Mouse (Mus musculus) E14TG2a.4 (cell line): ENCODE results near the gene Pced1a.

Experiments
- H3K27me3 ChIP-seq: 2 replicates; pipeline ENCODE4 v1.6.1; 2014; ENCODE audit warnings: low read length, control low read depth; ENCODE audit not compliant: insufficient read depth
- H3K36me3 ChIP-seq: 2 replicates; pipeline ENCODE4 v1.6.1; 2014; ENCODE audit warnings: low read length, control low read depth; ENCODE audit not compliant: insufficient read depth
- H3K4me1 ChIP-seq: replicated peaks from 2 replicates; pipeline ENCODE4 v1.6.1; 2014; ENCODE audit warnings: low read depth, low read length, control low read depth
- H3K4me3 ChIP-seq: replicated peaks from 2 replicates; pipeline ENCODE4 v1.5.1; 2014; ENCODE audit warnings: mild to moderate bottlenecking, low read length
- H3K9me3 ChIP-seq: 2 replicates; pipeline ENCODE4 v1.6.1; 2014; ENCODE audit warnings: low read length, control low read depth
- CTCF ChIP-seq: conservative IDR thresholded peaks from 2 replicates; pipeline ENCODE4 v1.5.1; 2014; ENCODE audit warnings: low read length
- NANOG ChIP-seq: IDR thresholded peaks from 2 replicates; pipeline ENCODE4 v1.6.1; 2014; ENCODE audit warnings: borderline replicate concordance, low read length, mixed read lengths
- POU5F1 ChIP-seq: IDR thresholded peaks from 2 replicates; pipeline ENCODE4 v1.6.1; 2014; ENCODE audit warnings: low read length, borderline replicate concordance

Pced1a gene

DNA sequence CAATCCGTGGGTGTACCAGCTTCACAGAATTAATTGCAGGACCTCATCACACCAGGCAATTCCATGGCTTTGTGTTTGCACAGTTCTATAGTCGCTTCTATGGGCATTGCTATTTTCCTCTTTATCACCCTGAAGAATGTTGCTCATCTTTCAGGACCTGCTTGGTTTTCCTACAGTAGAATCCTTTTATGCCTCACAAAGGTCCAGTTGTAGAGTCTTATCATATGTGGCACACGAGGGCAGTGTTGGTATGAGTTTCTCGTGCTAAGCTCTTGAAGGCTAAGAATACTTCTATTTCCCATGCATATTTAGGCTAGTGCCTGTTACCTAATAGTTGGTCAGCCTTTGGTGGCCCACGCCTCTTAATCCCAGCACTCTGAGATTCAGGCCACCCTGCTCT, 611 bp upstream of the Pced1a start:
- Histone ChIP-seq H3K36me3 (peaks cover 39% of the 10 kb centered on the region), H3K4me3 (peak overlapping the region; percentile 92), H3K4me1 (peaks cover 39% of the 10 kb centered on the region), H3K9me3 (no peaks in the 10 kb centered on the region), H3K27me3 (peaks cover 14% of the 10 kb centered on the region)
- TF ChIP-seq CTCF (no peak), NANOG (no peak), POU5F1 (no peak)

- TF ChIP-seq POU5F1: no peak
- TF ChIP-seq NANOG: no peak
- TF ChIP-seq CTCF: no peak
These were observed 940 bp downstream of the Pced1a start for GRCm38 (mm10) chr2:130423397-130424125.

GRCm38 (mm10) chr2:130421781-130422620, 2.5 kb downstream of the Pced1a start:
- peaks cover 45% of the 10 kb centered on the region for H3K36me3 ChIP-seq
- no peak for TF ChIP-seq NANOG
- no peak for TF ChIP-seq POU5F1
- TF ChIP-seq CTCF: no peak

More at GRCm38 (mm10) chr2:130423397-130424125, 940 bp downstream of the Pced1a start:
- H3K27me3 ChIP-seq: peaks cover 14% of the 10 kb centered on the region
- peaks cover 49% of the 10 kb centered on the region for H3K36me3 ChIP-seq
- H3K4me1 ChIP-seq: peaks cover 39% of the 10 kb centered on the region
- no peaks in the 10 kb centered on the region for H3K9me3 ChIP-seq
- H3K4me3 ChIP-seq: peak overlapping the region; percentile 92

GRCm38 (mm10) chr2:130414094-130414856, 10.2 kb downstream of the Pced1a start:
- Histone ChIP-seq H3K36me3 (peaks cover 11% of the 10 kb centered on the region), H3K4me1 (peaks cover 9% of the 10 kb centered on the region), H3K9me3 (no peaks in the 10 kb centered on the region), H3K27me3 (peaks cover 3% of the 10 kb centered on the region; the same call in 1 of the 2 replicates), H3K4me3 (no peak overlapping the region)
- TF ChIP-seq POU5F1 (no peak), CTCF (no peak), NANOG (no peak)

More at GRCm38 (mm10) chr2:130421781-130422620, 2.5 kb downstream of the Pced1a start:
- peaks cover 30% of the 10 kb centered on the region for H3K4me1 ChIP-seq
- H3K9me3 ChIP-seq: no peaks in the 10 kb centered on the region
- H3K27me3 ChIP-seq: peaks cover 14% of the 10 kb centered on the region
- H3K4me3 ChIP-seq: peak overlapping the region; percentile 39

DNA sequence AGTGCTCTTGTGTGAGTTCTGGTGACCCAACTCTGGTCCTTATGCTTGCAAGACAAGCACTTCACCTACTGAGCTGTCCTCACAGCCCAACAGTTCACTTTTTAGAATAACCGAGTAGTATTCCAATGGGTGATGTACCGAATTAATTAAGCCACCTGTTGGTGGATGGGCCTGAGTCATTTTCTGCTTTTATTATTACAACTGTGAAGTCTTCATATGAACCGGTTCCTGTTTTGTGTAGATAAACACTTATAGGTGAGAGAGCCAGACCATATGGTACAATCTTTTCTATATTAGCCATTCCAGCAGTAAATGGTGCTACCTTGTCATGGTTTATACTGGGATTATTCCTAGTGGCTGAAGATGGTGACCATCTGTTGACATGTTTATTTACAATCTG, 11.7 kb downstream of the Pced1a start:
- no peaks in the 10 kb centered on the region for H3K36me3 ChIP-seq
- no peaks in the 10 kb centered on the region for H3K9me3 ChIP-seq
- H3K4me3 ChIP-seq: no peak overlapping the region
- H3K27me3 ChIP-seq: peaks cover 3% of the 10 kb centered on the region; the same call in 1 of the 2 replicates
- H3K4me1 ChIP-seq: peaks cover 15% of the 10 kb centered on the region
- TF ChIP-seq NANOG (no peak), POU5F1 (no peak), CTCF (no peak)

DNA sequence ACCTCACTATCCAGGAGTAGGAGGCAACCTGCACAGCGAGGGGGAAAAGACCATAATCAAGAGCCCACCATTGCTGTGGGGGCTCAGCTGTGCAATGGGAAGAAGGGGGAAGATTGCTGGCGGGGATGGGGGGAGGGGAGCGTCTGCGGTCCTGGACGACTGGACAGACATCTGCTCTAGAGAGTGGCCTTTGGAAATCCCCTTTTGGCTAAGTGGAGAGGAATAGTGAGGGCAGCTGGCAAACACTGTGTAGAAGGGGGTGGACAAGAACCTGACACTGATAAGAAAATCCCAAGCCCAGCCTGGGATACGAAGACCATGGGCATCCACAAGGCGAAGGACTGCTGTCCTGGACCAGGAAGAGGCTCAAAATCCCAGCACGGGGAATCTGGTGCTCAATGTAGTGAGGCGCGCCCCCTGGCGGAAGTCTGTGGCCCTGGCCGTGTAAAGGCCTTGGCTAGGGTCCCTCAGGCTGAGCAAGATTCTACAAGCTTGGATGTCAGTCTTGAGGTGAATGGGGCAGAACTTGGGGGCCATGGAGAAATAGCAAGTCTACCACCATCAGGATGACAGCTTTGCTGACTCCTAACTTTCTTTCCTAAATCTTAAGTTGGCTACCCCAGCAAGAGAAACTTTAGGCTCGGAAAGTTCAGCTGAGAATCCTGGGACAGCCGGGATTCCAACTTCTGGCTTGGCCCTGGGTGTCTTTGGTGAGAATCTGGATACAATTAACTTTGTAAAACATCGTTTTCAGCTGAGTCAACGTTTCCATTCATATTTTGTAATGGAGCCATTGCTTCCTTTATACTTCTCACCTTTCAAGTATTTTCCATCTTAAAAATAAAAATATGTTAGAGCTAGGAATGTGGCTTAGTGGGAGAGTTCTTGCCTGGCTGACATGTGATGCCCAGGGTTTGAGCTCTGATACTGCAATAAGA, 12.7 kb downstream of the Pced1a start:
- peaks cover 3% of the 10 kb centered on the region; the same call in 1 of the 2 replicates for H3K27me3 ChIP-seq
- H3K9me3 ChIP-seq: no peaks in the 10 kb centered on the region
- no peaks in the 10 kb centered on the region for H3K36me3 ChIP-seq
- peaks cover 17% of the 10 kb centered on the region for H3K4me1 ChIP-seq
- TF ChIP-seq POU5F1 (no peak), CTCF (peak; percentile 97)
- H3K4me3 ChIP-seq: no peak overlapping the region

GRCm38 (mm10) chr2:130408194-130408593, 16.3 kb downstream of the Pced1a start:
- Histone ChIP-seq H3K4me3 (no peak overlapping the region), H3K4me1 (peaks cover 25% of the 10 kb centered on the region), H3K9me3 (no peaks in the 10 kb centered on the region), H3K36me3 (no peaks in the 10 kb centered on the region), H3K27me3 (peaks cover 20% of the 10 kb centered on the region)
- TF ChIP-seq NANOG (no peak), POU5F1 (no peak), CTCF (peak; percentile 6; the same call in 1 of the 2 replicates)

GRCm38 (mm10) chr2:130406178-130406577, 18.3 kb downstream of the Pced1a start, which contains the start of gene Tmem239:
Gene Tmem239 (plus strand): TSS chr2:130406478.
- H3K4me1 ChIP-seq: peaks cover 21% of the 10 kb centered on the region
- no peaks in the 10 kb centered on the region for H3K36me3 ChIP-seq
- TF ChIP-seq NANOG (no peak), CTCF (no peak), POU5F1 (no peak)
- H3K4me3 ChIP-seq: no peak within 1 kb of the TSS
- H3K9me3 ChIP-seq: no peaks in the 10 kb centered on the region
- H3K27me3 ChIP-seq: peaks cover 17% of the 10 kb centered on the region
